Mouse (Mus musculus) midbrain, embryonic 14.5 days (tissue): Measurements from ENCODE around the gene Ccdc173. TPM values are rescaled to one million over a fixed set of nuclear protein-coding genes. Genes with fewer than 3 reads are reported as not detected.
A peak's percentile ranks its signal among the peaks of the same experiment; 100 is the strongest.

Experiments
- ATAC-seq: fragments of 200-750 bp; cut with Nextera tagmentation; 2 replicates; pipeline ENCODE4 v1.8.0; 2017; ENCODE audit warnings: moderate number of reproducible peaks, moderate library complexity; ENCODE audit not compliant: low FRiP score, low TSS enrichment
- DNase-seq: peaks from one replicate; pipeline ENCODE4 v3.0.0-alpha.2; 2015
- H3K27ac ChIP-seq: fragments of 300-500 bp; sonication (generic); replicated peaks from 2 replicates; pipeline ENCODE4 v1.5.1; 2014; ENCODE audit warnings: mild to moderate bottlenecking, low read depth, low read length, moderate library complexity
- H3K27me3 ChIP-seq: fragments of 300-500 bp; sonication (generic); 2 replicates; pipeline ENCODE4 v1.6.1; 2014; ENCODE audit warnings: low read length, control low read depth, mixed read lengths; ENCODE audit not compliant: control insufficient read depth, insufficient read depth
- H3K36me3 ChIP-seq: fragments of 300-500 bp; sonication (generic); 2 replicates; pipeline ENCODE4 v1.6.1; 2014; ENCODE audit warnings: low read length, control low read depth; ENCODE audit not compliant: control insufficient read depth, insufficient read depth
- H3K4me1 ChIP-seq: fragments of 300-500 bp; sonication (generic); 2 replicates; pipeline ENCODE4 v1.6.1; 2014; ENCODE audit warnings: mild to moderate bottlenecking, antibody characterized with exemption, low read length, control low read depth; ENCODE audit not compliant: control insufficient read depth, insufficient read depth
- H3K4me2 ChIP-seq: fragments of 300-500 bp; sonication (generic); 2 replicates; pipeline ENCODE4 v1.6.1; 2014; ENCODE audit warnings: mild to moderate bottlenecking, low read length, moderate library complexity
- H3K4me3 ChIP-seq: fragments of 300-500 bp; sonication (generic); replicated peaks from 2 replicates; pipeline ENCODE4 v1.5.1; 2014; ENCODE audit warnings: low read depth, low read length
- H3K9ac ChIP-seq: fragments of 300-500 bp; sonication (generic); replicated peaks from 2 replicates; pipeline ENCODE4 v1.6.1; 2014; ENCODE audit warnings: mild to moderate bottlenecking, low read length, moderate library complexity
- H3K9me3 ChIP-seq: fragments of 300-500 bp; sonication (generic); 2 replicates; pipeline ENCODE4 v1.6.1; 2016; ENCODE audit warnings: low read length, control low read depth, mixed read lengths; ENCODE audit not compliant: control insufficient read depth
- WGBS: fragments of 180-500 bp; shearing (Covaris S2); extraction: QIAGEN DNeasy Blood & Tissue Kit; methylation state at CpG from one replicate; pipeline ENCODE4 v1.1.7; 2014; 5-methylcytosine and 5-hydroxymethylcytosine counted together
- polyA plus RNA-seq: library from polyadenylated mRNA; unstranded; fragments of >200 nt; fragmentation: Nextera tagmentation; extraction: Ambion mirVana; gene quantifications from 2 replicates; pipeline ENCODE4 v1.2.1, GENCODE M21; 2014

The Ccdc173 gene
- polyA plus RNA-seq, 1 experiment from 2014 or later: 3.0 TPM

DNA sequence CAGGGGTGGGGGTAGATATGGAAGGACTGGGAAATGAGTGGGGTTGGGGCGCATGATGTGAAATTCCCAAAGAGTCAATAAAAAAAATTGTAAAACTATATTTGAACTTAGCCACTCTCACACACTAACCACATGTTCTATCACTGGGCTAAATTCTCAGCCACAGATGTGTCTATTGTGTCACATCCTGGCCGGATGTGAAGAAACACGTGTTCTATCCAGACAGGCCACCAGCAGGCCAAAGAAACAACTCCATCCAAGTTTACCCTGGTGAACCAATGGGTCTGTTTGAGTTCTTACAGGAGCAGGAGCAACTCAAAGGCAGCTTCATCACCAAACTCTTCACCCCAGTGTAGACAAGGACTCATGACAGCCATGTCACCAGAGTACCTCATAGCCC is 72.9 kb downstream of the Ccdc173 start:
- DNase-seq: no peak
- H3K27ac ChIP-seq: no peak overlapping the region
- no peaks in the 10 kb centered on the region for H3K9me3 ChIP-seq
- H3K4me2 ChIP-seq: no peak overlapping the region
- H3K36me3 ChIP-seq: no peaks in the 10 kb centered on the region
- no peaks in the 10 kb centered on the region for H3K27me3 ChIP-seq
- H3K4me1 ChIP-seq: 0 out of 2 replicates have a peak, but pooled peaks cover 2% of the 10 kb centered on the region
- no peak overlapping the region for H3K4me3 ChIP-seq
- no peak overlapping the region for H3K9ac ChIP-seq
- WGBS: 86% methylated on average over 3 of the region's 3 CpGs
- no peak for ATAC-seq

DNA sequence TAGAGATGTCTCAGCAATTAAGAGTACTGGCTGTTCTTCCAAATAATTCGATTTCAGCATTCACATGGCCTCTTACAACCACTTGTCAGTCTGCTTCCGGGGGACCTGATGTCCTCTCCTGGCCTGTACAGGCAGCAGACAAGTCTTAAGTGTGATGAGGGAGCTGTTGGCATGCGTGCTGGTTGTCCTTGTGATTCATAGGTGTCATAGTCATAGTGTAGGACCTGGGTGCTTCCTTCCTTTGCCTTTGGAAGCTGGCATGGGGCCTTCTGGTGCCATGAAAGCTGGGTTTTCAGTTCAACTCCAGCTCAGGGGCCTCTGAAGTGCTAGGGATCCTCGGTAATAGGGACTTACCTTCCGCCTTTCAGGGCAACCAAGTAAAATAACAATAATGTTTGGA is 75.2 kb downstream of the Ccdc173 start:
- no peak overlapping the region for H3K4me2 ChIP-seq
- H3K27me3 ChIP-seq: no peaks in the 10 kb centered on the region

DNA sequence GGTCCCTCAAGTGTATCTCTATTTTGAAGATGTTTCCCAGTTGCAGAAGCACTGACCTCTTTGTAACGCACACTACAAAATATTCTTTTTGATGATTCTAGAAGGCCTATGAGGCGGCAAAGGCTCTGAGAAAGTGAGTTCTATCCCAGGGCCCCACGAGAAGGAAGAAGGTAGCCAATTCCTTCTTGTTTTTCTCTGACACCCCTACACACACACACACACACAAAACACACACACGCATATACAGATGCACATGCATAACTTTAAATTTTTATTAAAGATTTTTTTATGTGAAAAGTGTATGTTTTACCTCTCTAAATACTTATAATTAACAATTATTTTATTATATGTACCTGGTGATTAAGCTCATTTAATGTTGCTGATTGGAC is 75.8 kb downstream of the Ccdc173 start:
- no peaks in the 10 kb centered on the region for H3K27me3 ChIP-seq
- ATAC-seq: peak; percentile 51; the same call in 1 of the 2 replicates
- peak overlapping the region; percentile 72 for H3K4me2 ChIP-seq
- H3K9ac ChIP-seq: no peak overlapping the region
- DNase-seq: no peak
- peak overlapping the region; percentile 58 for H3K4me3 ChIP-seq
- WGBS: 30% methylated on average over 4 of the region's 4 CpGs
- 0 out of 2 replicates have a peak, but pooled peaks cover 2% of the 10 kb centered on the region for H3K4me1 ChIP-seq
- 0 out of 2 replicates have a peak, but pooled peaks cover 6% of the 10 kb centered on the region for H3K36me3 ChIP-seq
- no peaks in the 10 kb centered on the region for H3K9me3 ChIP-seq
- no peak overlapping the region for H3K27ac ChIP-seq

More for the DNA sequence above, 75.2 kb downstream of the Ccdc173 start:
- ATAC-seq: no peak
- Histone ChIP-seq H3K9ac (no peak overlapping the region), H3K36me3 (0 out of 2 replicates have a peak, but pooled peaks cover 6% of the 10 kb centered on the region), H3K4me3 (no peak overlapping the region), H3K9me3 (no peaks in the 10 kb centered on the region), H3K27ac (no peak overlapping the region), H3K4me1 (0 out of 2 replicates have a peak, but pooled peaks cover 2% of the 10 kb centered on the region)
- WGBS: 83% methylated on average over 5 of the region's 5 CpGs
- DNase-seq: no peak

DNA sequence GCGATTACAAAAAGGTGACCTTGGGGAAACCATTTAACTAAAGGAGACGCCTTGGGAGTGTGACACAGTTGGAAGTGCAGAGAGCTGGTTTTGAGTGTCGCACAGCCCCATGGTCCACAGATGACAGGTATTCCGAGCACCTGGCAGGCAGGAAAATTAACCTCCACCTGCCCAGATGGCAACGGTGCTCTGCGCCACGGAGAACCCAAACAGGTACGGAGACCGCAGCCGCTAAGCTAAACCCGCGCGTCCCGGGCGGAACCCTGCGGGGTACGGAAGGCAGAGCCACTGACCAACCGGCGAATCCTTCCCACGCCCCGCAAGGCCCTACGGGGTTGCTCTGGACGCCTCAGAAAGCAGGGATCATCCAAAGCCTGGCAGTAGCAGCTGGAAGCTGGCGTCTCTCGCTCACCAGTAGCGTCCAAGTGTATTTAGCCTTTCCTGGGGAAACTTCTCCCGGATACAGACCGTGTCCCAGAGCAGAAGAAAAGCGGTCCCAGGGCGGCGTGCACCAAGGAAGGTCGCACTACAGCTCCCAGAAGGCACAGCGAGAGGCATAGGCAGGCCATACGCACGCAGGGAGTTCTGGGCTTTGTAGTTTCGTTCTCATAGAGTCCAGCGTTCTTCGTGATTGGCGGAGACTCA is 76.3 kb downstream of the Ccdc173 start, which contains the start of gene Fastkd1:
Gene Fastkd1, minus strand, starts transcription at position 536 of the 645 bp plus-strand sequence.
- Histone ChIP-seq H3K27ac (0 out of 2 replicates have a peak within 1 kb of the TSS, but pooled peaks have one; percentile 5), H3K9ac (peak within 1 kb of the TSS; percentile 60), H3K9me3 (no peaks in the 10 kb centered on the region), H3K36me3 (0 out of 2 replicates have a peak, but pooled peaks cover 9% of the 10 kb centered on the region), H3K27me3 (no peaks in the 10 kb centered on the region), H3K4me3 (peak within 1 kb of the TSS; percentile 58), H3K4me1 (0 out of 2 replicates have a peak, but pooled peaks cover 2% of the 10 kb centered on the region), H3K4me2 (peak within 1 kb of the TSS; percentile 72)
- DNase-seq (peak; percentile 95), ATAC-seq (peak; percentile 99)
- WGBS: under 1% methylated on average over 39 of the region's 39 CpGs

DNA sequence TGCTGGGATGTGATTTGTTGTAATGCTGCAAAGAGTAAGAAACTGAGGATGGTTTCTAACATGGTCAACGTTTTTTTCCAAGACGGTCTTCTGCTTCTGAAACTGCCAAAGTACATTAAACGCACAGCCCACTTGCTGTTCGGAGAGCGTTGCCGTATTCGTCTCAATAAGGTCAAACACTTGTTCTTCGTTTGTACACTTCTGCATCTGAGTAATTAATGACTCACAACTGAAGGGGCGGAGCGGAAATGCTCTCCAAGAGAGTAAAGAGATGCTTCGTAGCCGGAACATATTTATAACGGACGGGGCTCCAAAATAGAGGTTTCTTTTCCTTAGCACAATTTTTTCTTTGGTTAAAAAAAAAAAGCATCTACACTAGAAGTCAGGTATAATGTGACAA is 77.2 kb downstream of the Ccdc173 start:
- Histone ChIP-seq H3K27ac (no peak overlapping the region), H3K27me3 (no peaks in the 10 kb centered on the region), H3K4me3 (peak overlapping the region; percentile 58; the same call in 1 of the 2 replicates), H3K4me2 (peak overlapping the region; percentile 72; the same call in 1 of the 2 replicates), H3K4me1 (0 out of 2 replicates have a peak, but pooled peaks cover 2% of the 10 kb centered on the region), H3K36me3 (0 out of 2 replicates have a peak, but pooled peaks cover 9% of the 10 kb centered on the region), H3K9ac (no peak overlapping the region), H3K9me3 (no peaks in the 10 kb centered on the region)
- WGBS: 91% methylated on average over 14 of the region's 14 CpGs
- DNase-seq: no peak
- ATAC-seq: no peak

Other genes with a start within 250 kb of the Ccdc173 start
- 1.9 and 2.9 TPM in 2 replicates for gene Lrp2, start 203.5 kb downstream of the Ccdc173 start, polyA plus RNA-seq
- 19.7 and 21.2 TPM in 2 replicates for gene Bbs5, start 142.4 kb downstream of the Ccdc173 start, polyA plus RNA-seq
- gene Klhl41, start 119.5 kb downstream of the Ccdc173 start, polyA plus RNA-seq: 0.11 and 0.21 TPM in 2 replicates
- 15.7 and 20.1 TPM in 2 replicates for gene Fastkd1, start 76.1 kb downstream of the Ccdc173 start, polyA plus RNA-seq
- 91.2 and 95.9 TPM in 2 replicates for gene Ppig, start 67.0 kb downstream of the Ccdc173 start, polyA plus RNA-seq
- gene Phospho2, start within 50 bp of the Ccdc173 start, polyA plus RNA-seq: 33.4 and 49.4 TPM in 2 replicates
- 75.3 and 85.9 TPM in 2 replicates for gene Klhl23, start 32.4 kb upstream of the Ccdc173 start, polyA plus RNA-seq
- 251 and 296 TPM in 2 replicates for gene Ssb, start 72.0 kb upstream of the Ccdc173 start, polyA plus RNA-seq
- gene Mettl5, start 96.0 kb upstream of the Ccdc173 start, polyA plus RNA-seq: 27.7 and 29.7 TPM in 2 replicates
- gene Ubr3, start 107.7 kb upstream of the Ccdc173 start, polyA plus RNA-seq: 26.0 and 26.9 TPM in 2 replicates
- gene Myo3b, start 249.6 kb upstream of the Ccdc173 start, polyA plus RNA-seq: 0.28 and 0.43 TPM in 2 replicates